Mouse (Mus musculus): ENCODE measurements around the gene Fxyd7.

GRCm38 (mm10) chr7:31031731-31032130 is 19.5 kb downstream of the Fxyd7 start:
- TF ChIP-seq GATA1 (IDR thresholded peaks at IDR 0.05; ENCODE audit: borderline replicate concordance, low read length) (no peak), FLI1 (IDR thresholded peaks at IDR 0.05; ENCODE audit: low read length) (no peak)
